Mouse (Mus musculus): ENCODE results near the gene Tmprss6. TPM values are rescaled to one million over a fixed set of nuclear protein-coding genes. Genes with fewer than 3 reads are reported as not detected.

Gene Tmprss6
- total RNA-seq, 2 experiments from 2014 or later: not detected

Other genes with a start within 250 kb of the Tmprss6 start
- 1 to 10 TPM in 1 of 2 experiments, not detected in 1; 1.7 TPM for gene Ncf4, start 223.8 kb downstream of the Tmprss6 start, total RNA-seq (2021)
- gene Csf2rb2, start 162.9 kb downstream of the Tmprss6 start, total RNA-seq (2021): 1 to 10 TPM; 2.3 to 2.7 TPM
- gene Csf2rb, start 142.9 kb downstream of the Tmprss6 start, total RNA-seq (2021): 1 to 10 TPM; 3.3 to 3.8 TPM
- gene Tex33, start 72.7 kb downstream of the Tmprss6 start, total RNA-seq (2021): under 1 TPM in 1 of 2 experiments, not detected in 1; 0.43 TPM
- gene Tst, start 62.7 kb downstream of the Tmprss6 start, total RNA-seq (2021): 10 to 100 TPM; 35.4 to 45.6 TPM
- gene Mpst, start 62.2 kb downstream of the Tmprss6 start, total RNA-seq (2021): 10 to 100 TPM; 39.5 to 41.9 TPM
- gene Kctd17, start 40.1 kb downstream of the Tmprss6 start, total RNA-seq (2021): 100 to 1,000 TPM; 254 to 262 TPM
- gene Il2rb, start 26.6 kb upstream of the Tmprss6 start, total RNA-seq (2021): under 1 TPM; 0.07 to 0.12 TPM
- 10 to 100 TPM; 10.8 to 12.0 TPM for gene C1qtnf6, start 62.8 kb upstream of the Tmprss6 start, total RNA-seq (2021)
- gene Sstr3, start 76.1 kb upstream of the Tmprss6 start, total RNA-seq (2021): 10 to 100 TPM; 22.9 to 23.9 TPM
- 1 to 10 TPM; 2.5 to 3.5 TPM for gene Rac2, start 104.1 kb upstream of the Tmprss6 start, total RNA-seq (2021)
- gene Cyth4, start 128.4 kb upstream of the Tmprss6 start, total RNA-seq (2021): 10 to 100 TPM; 16.9 to 18.0 TPM

Measured in layer of hippocampus, postnatal 14 days (tissue).